Mouse (Mus musculus) left cerebral cortex, postnatal 25 days (tissue): Measurements from ENCODE around the gene Fam3c. TPM values are rescaled to one million over a fixed set of nuclear protein-coding genes. Genes with fewer than 3 reads are reported as not detected.

Experiments
- DNase-seq, 2 experiments: peaks; one replicate each; pipeline ENCODE4 v3.0.0; 2022; ENCODE audit warnings: low spot score in 2 of 2, mixed read lengths in 1 of 2
- intact Hi-C: fragments of 180-260 bp; cut with DNase I; formaldehyde crosslinking; loops from one replicate; pipeline ENCODE4 v1.15.1; 2025
- total RNA-seq, 2 experiments: library from RNA; stranded (reverse); gene quantifications; 2 replicates each; pipeline ENCODE4 v1.2.3; 2021

Gene Fam3c
- total RNA-seq: 10 to 100 TPM; 85.2 to 87.6 TPM

DNA sequence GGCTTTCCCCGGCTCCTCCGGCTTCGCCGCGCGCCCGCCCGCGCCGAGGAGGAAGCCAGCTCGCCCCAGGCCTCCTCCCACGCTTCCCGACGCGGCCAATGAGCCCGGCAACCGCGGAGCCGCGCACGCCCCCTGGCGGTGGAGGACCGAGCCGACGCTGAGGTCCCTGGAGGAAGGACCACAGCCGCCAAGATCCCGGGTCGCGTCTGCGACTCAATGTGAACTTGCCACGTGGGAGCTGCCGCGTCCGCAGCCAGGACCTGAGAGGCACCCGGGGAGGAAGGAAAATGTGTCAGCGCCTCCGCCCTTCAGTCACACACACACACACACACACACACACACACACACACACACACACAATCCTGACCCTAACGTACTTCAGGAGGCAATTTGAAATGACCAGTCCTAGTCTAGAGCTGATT lies at the start of gene Fam3c:
TSS of gene Fam3c (minus strand) at position 158 of the 422 bp plus-strand sequence.
- peak; percentile 92 to 93 for DNase-seq
- intact Hi-C loops: no loop called here

DNA sequence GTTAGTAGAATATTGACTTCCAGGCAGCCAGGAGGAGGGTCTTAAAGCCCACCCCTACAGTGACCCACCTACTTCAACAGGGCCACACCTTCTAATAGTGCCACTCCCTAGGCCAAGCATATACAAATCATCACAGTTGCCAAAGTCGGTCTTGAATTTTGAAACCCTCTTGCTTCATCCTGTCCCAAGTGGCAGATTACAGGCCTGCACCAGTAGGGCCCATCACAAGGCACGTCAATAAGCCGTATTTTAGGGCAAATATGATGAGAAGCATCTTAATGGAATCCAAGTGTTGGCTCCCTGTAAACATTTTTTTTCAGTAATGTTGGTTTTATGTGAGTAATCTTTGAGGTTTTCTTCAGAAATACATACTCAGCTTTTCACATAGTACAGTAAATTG lies 49.0 kb upstream of the Fam3c start:
- intact Hi-C loops: no loop called here
- no peak for DNase-seq

DNA sequence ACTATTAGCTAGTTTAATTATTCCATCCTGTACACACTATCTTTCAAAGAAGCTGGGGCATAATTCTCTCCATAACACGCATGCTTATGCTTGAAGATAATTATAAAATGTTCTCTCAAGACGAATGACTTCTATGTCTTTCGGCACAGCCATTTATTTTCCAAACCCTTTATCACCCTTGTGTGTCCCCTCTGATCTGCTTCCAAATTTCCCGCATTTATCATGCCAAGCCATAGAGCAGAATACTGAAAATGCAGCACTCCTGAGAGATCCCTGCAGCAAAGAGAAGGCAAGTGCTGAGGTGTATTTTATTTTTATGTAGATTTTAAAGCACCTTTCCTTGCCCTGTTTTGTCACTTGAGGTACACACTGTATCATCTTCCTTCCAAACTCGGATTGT lies 47.7 kb upstream of the Fam3c start:
- DNase-seq: no peak
- intact Hi-C loops: no loop called here

DNA sequence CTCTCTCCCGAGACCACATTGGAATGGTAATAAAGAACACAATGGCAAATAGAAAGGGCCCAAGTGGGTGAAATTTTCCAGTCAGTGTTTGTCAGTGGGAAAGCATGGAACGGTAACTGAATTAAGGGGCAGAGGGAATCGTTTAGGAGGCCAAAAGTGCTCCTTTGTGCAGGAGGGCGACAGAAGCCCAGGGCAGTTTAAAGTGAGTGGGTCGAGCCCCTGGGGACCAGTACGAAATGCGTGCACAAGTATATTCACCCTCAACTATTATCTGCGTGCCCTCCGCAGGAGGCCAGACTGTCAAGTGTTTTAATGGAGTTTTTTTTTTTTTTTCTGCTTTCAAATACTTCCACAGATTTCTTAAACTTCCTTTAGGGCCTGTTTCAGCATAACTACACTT lies 47.3 kb upstream of the Fam3c start:
- intact Hi-C loops: no loop called here
- DNase-seq: no peak

DNA sequence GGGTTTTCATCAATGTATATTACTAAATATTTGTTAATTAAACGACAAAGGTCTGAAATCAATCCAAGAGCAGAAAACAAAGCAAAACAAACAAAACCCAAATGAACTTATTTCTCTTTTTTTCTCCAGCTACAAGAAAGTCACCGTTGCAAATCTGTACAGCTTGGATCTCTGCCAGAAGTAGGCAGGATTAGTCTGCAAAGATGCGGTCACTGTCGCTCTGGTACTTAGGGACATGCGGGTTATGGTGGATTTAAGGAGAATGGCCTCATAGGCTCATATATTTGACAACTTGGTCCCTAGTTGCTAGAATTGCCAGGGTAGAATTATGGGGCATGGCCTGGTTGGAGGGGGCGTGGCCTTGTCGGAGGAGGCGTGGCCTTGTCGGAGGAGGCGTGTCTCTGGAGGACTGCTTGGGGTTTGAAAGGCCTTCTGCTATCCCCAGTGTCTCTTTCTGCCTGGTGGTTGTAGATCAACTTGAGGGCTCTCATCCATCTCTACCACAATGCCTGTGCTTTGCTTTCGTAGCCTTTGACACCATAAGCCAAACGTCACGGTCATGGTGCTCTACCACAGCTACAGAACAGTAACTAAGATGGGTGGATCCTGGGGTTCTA lies 46.6 kb upstream of the Fam3c start:
- DNase-seq: no peak
- intact Hi-C loops: no loop called here

DNA sequence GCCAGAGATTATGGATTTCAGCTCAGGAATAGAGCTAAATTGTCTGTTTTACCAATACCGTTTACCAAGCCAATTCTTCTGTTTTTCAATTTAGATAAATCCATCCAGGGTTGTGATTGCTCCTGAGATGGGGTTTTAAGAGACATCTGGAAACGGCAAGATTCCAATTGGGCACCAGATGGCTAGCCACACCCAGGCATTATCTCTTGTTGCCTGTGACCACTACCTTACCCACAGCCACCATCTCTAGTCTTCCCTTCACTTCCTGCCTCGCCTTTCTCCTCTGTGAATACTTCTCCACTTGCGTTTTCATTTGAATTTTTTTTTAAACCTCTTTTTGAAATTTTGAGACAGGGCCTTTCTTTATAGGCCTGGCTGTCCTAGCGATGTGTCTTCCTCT lies 46.0 kb upstream of the Fam3c start:
- intact Hi-C loops: no loop called here
- no peak for DNase-seq

DNA sequence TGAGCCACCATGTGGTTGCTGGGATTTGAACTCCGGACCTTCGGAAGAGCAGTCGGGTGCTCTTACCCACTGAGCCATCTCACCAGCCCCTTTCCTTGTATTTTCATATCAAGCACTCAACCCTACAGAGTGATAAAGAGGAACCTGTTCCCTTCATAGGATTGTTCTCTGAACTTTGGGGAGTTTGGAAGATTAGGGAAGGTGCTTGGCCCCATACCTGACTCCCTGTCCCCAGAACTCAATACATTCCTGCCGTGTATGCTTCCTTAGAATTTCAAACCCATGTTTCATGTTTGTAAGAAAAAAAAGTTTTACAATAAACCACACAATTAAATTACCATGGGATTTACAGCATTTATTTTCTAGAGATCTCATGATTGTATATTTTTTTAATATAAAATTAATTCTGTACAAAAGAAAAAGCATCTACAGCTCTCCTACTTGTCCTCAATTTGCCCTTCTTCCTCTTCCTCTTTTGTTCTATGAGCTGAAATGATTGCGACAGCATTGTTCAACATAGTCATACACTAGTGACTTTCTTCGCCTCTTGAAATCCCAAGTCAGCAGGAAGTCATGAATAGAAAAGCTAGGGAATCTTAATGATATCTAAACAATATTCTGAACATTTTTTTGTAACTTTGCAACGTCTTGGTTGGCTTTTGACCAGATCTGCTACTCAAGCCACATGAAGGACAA lies 42.2 kb upstream of the Fam3c start:
- no peak for DNase-seq

DNA sequence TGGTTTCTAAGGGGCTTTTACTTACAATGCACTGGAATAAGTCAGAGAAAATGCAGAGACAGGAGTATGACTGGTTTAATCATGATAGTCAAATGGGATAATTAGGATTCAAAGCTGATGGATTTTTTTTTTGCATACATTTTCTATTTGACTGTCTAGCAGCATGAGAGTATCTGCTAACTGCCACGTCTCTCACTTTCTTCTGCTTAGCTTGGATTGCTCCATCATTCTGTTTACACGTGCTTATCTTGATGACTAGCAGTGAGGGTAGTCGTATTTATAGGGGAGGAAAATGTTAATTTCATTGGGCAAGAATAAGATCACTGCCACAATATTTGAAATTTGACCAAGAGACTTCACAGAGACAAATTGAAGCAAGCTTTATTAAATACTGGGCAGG lies 39.2 kb upstream of the Fam3c start:
- DNase-seq: no peak
- intact Hi-C loops: no loop called here

More for the DNA sequence above, 42.2 kb upstream of the Fam3c start:
- intact Hi-C loops: no loop called here

DNA sequence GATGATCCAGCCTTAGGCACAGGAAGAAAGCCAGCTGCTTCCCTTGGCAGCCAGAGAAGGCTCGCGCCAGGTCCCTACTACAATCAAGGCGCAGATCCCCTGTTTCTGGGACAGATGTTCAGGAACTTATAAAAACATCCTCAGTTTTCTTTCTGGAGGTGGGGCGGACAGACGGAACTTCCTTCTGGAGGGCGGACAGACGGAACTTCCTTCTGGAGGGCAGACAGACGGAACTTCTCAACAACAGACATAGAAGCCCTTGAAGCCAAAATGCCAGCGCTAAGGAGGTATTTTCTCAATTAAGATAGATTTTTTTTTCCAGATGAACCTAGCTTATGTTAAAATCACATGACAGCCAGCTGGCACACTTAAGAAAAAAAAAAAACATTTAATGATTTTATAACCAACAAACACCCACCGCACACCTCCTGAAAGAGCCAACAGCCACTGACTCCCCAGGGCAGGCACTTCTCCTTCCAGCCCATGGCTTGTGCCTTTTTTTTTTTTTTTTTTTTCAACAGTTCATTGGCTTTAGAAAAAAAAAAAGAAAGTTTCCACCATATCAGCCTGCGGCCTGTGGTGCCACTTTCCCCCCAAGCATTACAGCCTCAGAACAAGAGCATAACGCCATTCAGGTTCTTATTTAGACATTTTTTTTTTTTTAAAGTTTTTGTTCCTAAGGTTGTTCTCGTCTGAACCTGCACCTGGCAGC lies 34.8 kb upstream of the Fam3c start:
- DNase-seq: no peak
- intact Hi-C loops: no loop called here

DNA sequence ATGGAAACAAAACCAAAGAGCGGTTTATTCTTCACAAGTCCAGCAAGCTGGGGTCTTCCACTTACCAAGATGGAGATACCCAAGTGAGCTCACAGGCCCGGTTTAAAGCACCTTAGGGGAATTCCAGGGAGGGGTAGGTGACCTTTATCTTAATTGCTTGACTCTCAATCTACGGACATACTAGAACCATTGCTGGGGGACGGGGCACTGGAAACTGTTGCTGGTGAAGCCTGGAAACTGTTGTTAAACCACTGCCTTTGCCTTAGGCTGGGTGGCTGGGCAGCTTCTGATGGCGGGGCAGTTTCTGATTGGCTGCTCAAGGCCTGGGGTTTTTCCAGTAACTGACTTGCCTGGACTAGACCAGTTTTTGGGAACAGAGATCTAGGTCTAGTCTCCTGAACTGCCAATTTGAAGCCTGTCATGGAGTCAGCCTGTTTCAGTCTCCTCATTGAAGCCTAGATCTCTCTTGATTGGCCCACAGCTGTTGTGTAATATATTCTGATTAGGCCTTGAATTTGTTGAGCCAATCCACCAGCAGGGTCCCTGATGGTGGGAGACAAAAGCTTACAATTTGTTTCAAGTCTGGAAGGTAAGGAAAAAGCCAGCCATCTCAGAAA lies 29.3 kb upstream of the Fam3c start:
- intact Hi-C loops: no loop called here
- DNase-seq: no peak

DNA sequence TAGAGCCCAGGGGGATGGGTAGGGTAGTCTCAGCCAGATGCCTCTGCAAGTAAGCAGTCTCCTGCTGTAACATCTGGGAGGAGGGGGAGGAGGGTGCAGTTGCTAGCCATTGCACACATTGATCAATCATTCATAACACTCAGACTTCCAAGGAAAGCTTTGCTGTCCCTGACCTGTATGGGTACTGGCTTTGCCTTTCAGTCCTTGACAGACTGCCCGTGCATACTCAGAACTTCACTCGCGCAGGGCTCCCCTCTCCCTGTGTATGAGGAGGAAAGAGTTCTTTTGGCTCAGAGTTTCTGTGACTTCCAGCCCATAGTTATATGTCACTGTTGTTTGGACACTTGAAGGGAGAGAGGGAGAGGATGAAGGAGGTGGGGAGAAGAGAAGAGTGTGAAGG lies 24.2 kb upstream of the Fam3c start:
- intact Hi-C loops: no loop called here
- no peak for DNase-seq

DNA sequence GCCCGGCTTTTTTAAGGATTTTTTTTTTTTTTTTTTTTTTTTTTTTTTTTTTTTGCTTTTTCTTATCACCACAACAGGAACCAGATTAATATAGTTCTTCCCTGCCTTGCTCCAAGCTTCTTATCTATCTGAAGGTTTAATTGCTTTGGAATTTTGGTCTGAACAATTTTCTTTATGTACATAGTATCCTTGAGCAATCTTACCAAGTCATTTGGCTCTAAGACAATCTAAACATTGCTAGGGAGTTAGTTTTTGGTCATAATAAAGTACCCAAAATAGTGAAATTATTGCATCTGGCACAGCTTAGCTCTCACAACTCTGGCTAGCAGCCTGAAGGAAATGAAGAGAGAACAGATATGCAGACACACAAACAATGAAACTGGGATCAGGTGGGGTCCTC lies 23.8 kb upstream of the Fam3c start:
- intact Hi-C loops: no loop called here
- DNase-seq: no peak

DNA sequence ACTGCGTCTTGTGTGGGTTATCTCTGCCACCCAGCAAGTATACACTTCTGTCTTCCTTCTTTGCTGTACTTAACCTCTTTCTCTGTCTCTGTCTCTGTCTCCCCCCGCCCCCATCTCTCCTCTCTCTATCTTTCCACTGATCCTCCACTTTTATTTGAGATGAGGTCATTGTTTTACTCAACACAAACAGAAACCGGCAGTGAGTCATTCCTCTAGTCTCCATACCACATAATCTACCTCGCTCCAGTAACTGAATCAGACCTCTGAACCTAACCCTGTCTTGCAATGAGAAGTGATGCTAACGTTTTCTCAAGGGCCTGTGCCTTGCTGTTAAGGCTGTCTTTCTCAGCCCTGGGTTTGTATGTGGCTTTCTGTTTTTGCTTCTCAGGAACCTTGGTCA lies 22.4 kb upstream of the Fam3c start:
- no peak for DNase-seq
- intact Hi-C loops: no loop called here

DNA sequence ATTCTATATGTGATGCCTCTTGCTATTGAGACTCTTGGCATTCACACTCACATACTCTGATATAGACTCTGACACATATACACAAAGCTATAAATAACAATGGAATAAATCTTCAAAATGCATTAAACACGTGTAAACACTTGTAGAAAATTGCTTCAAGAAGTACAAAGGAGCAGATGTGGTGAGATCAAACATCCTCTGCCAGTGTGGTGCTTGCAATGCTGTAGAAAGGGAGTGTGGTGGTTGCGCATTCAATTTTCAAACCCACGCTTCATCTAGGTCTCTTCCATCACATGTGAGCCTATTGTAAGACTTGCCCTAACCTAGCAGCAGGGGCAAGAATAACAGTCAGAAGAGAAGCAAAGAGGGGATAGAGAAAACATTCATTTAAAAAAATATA lies 18.7 kb upstream of the Fam3c start:
- no peak for DNase-seq
- intact Hi-C loops: no loop called here

DNA sequence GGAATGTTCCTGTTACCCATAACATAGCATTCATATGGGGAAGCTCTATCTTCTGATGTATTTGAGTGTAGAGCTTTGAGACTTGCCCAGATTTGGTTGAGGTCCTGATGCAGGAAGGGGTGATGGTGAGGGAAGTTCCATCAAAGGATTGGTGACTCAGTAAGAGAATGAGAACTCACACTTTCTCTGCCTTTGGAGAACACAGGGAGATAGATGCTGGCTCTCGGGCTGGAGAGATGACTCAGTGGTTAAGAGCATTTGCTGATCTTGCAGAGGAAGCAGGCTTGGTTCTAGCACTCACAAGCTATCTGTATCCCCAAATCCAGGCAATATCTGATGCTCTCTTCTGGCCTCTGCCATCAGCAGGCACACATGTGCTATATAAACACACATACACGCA lies 17.4 kb upstream of the Fam3c start:
- intact Hi-C loops: no loop called here
- DNase-seq: peak; percentile 30 to 77

DNA sequence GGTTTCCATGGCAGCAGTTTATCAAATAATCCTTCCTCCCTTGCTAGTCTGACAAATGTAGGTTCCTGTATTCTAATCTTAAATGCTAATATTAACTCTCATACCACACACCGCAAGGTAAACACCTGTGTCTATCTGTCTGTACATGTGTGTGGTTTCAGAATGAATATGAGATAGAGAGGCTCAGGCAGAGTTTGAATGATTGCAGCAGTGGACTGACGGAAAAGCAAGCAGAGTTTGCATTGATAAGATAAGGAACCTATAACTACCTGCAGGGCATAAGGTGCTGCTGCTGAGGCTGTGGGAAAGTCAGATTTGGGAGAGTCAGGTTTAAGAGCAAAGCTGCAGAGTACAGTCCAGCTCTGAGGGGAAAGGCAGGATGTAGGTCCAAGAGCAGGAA lies 10.9 kb upstream of the Fam3c start:
- no peak for DNase-seq
- intact Hi-C loops: no loop called here

DNA sequence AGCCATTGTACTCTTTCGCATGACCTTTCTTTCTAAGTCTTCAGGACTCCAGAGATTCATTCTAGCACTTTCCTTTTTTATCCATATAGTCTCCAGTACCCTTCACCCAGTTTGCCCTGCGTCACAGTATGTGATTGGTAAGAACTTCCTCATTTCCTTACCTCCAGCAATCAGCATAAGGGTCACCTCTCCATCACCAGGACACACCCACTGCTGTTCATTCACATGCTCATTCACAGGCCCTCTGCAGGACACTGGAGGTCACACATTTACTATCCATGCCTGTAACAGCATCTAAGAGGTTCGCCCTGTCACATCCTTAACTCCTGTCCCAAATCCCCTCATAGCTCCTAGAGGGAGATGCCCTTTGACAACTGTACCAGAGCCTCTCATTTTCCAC lies 7.5 kb upstream of the Fam3c start:
- intact Hi-C loops: no loop called here
- DNase-seq: no peak

DNA sequence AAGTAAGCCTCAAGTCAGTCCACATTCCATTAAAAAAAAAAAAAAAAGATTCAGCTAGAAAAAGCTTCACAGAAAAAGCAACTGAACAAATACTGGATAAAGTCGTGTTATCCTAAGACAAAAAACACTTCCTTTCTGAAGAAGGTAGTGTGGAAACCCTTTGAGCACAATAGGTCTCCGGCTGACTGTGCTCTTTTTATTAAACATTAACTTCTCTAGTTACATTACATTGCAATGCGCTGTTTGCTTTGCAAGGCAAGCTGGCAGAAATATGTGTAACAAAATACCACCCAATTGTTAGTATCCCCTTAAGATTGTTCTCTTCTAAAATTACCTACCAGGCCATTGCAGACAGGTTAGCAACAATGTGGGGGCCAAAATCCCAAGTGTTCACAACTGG lies 5.9 kb upstream of the Fam3c start:
- intact Hi-C loops: no loop called here
- no peak for DNase-seq

DNA sequence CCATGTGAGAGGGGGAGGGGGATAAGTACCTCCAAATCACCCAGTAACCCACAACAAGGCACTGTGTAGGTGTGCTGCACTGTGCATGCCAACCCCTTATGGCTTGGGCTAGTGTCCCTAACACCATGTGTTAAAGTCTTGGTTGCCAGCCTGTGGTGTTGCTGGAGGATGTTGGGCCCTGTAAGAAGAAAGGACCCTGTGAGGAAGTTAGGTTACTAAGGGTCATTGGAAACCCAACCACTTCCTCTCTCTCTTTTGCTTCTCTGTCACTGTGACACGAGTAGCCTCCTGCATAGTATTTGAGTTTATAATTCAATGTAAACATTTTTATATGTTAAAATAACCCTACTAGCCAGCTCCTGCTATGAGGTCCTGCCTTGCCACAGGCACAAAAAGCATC lies 3.0 kb upstream of the Fam3c start:
- DNase-seq: no peak
- intact Hi-C loops: no loop called here

DNA sequence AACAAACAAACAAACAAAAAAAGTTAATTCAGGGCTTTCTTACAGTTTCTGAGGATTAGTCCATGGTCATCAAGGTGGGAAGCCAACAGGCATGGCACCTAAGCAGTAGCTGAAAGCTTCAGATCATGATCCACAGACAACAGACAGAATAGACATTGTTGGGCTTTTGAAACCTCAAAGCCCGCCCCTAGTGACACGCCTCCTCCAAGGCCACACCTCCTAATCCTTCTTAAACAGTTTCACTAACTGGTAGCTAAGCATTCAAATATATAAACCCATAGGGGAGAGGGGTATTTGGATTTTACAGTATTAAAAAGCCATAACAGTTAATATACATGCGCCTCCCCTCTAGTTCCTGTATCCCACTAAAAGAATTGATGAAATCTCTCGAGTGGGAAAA lies 1.3 kb upstream of the Fam3c start:
- DNase-seq: no peak

More for the DNA sequence above, 1.3 kb upstream of the Fam3c start:
- intact Hi-C loops: no loop called here
